Mouse (Mus musculus) liver, embryonic 12.5 days (tissue): ENCODE data around the gene Sh3rf1. TPM values are rescaled to one million over a fixed set of nuclear protein-coding genes. Genes with fewer than 3 reads are reported as not detected.

Source experiments
- ATAC-seq: fragments of 200-750 bp; cut with Nextera tagmentation; 2 replicates; pipeline ENCODE4 v1.8.0; 2017; ENCODE audit warnings: moderate number of reproducible peaks, mild to moderate bottlenecking, moderate library complexity
- H3K27ac ChIP-seq: fragments of 300-500 bp; sonication (generic); 2 replicates; pipeline ENCODE4 v1.5.1; 2016; ENCODE audit warnings: mild to moderate bottlenecking
- H3K27me3 ChIP-seq: fragments of 300-500 bp; sonication (generic); replicated peaks from 2 replicates; pipeline ENCODE4 v1.6.1; 2016; ENCODE audit warnings: mild to moderate bottlenecking, moderate library complexity
- H3K36me3 ChIP-seq: fragments of 300-500 bp; sonication (generic); 2 replicates; pipeline ENCODE4 v1.6.1; 2016; ENCODE audit warnings: mild to moderate bottlenecking, moderate library complexity
- H3K4me1 ChIP-seq: fragments of 300-500 bp; sonication (generic); 2 replicates; pipeline ENCODE4 v1.6.1; 2016
- H3K4me2 ChIP-seq: fragments of 300-500 bp; sonication (generic); 2 replicates; pipeline ENCODE4 v1.6.1; 2016; ENCODE audit warnings: mild to moderate bottlenecking, moderate library complexity
- H3K4me3 ChIP-seq: fragments of 300-500 bp; sonication (generic); 2 replicates; pipeline ENCODE4 v1.5.1; 2016; ENCODE audit warnings: mild to moderate bottlenecking, moderate library complexity
- H3K9ac ChIP-seq: fragments of 300-500 bp; sonication (generic); 2 replicates; pipeline ENCODE4 v1.6.1; 2016; ENCODE audit warnings: mild to moderate bottlenecking, moderate library complexity
- H3K9me3 ChIP-seq: fragments of 300-500 bp; sonication (generic); replicated peaks from 2 replicates; pipeline ENCODE4 v1.6.1; 2016; ENCODE audit warnings: mild to moderate bottlenecking, moderate library complexity
- WGBS: fragments of 180-500 bp; shearing (Covaris S2); methylation state at CpG from one replicate; pipeline ENCODE4 v1.1.7; 2016; ENCODE audit not compliant: insufficient replicate concordance; 5-methylcytosine and 5-hydroxymethylcytosine counted together
- polyA plus RNA-seq: library from polyadenylated mRNA; unstranded; fragments of >200 nt; fragmentation: Nextera tagmentation; extraction: Ambion mirVana; gene quantifications from 2 replicates; pipeline ENCODE4 v1.2.1, GENCODE M21; 2016

The Sh3rf1 gene
- polyA plus RNA-seq, 1 experiment from 2014 or later = 2.8 TPM

GRCm38 (mm10) chr8:61302029-61302368, 78.3 kb downstream of the Sh3rf1 start:
- H3K27me3 ChIP-seq = no peaks in the 10 kb centered on the region
- no peak overlapping the region for H3K4me3 ChIP-seq
- no peak overlapping the region for H3K27ac ChIP-seq
- H3K9ac ChIP-seq = no peak overlapping the region
- 69% methylated on average over 5 of the region's 5 CpGs for WGBS
- 0 out of 2 replicates have a peak, but pooled peaks cover 6% of the 10 kb centered on the region for H3K4me1 ChIP-seq
- no peaks in the 10 kb centered on the region for H3K9me3 ChIP-seq
- H3K4me2 ChIP-seq = no peak overlapping the region
- H3K36me3 ChIP-seq = no peaks in the 10 kb centered on the region
- ATAC-seq = no peak

GRCm38 (mm10) chr8:61305451-61306070, 81.9 kb downstream of the Sh3rf1 start:
- Histone ChIP-seq H3K9me3 (no peaks in the 10 kb centered on the region), H3K4me1 (0 out of 2 replicates have a peak, but pooled peaks cover 10% of the 10 kb centered on the region), H3K27me3 (no peaks in the 10 kb centered on the region), H3K9ac (no peak overlapping the region), H3K36me3 (no peaks in the 10 kb centered on the region), H3K4me2 (no peak overlapping the region), H3K4me3 (no peak overlapping the region), H3K27ac (no peak overlapping the region)
- no peak for ATAC-seq
- WGBS = 58% methylated on average over 7 of the region's 7 CpGs

- ATAC-seq = no peak
- Histone ChIP-seq H3K27me3 (no peaks in the 10 kb centered on the region), H3K9ac (no peak overlapping the region), H3K36me3 (no peaks in the 10 kb centered on the region), H3K4me1 (0 out of 2 replicates have a peak, but pooled peaks cover 10% of the 10 kb centered on the region), H3K4me3 (no peak overlapping the region), H3K27ac (no peak overlapping the region), H3K4me2 (no peak overlapping the region), H3K9me3 (no peaks in the 10 kb centered on the region)
- WGBS = 64% methylated on average over 4 of the region's 4 CpGs
Measured at GRCm38 (mm10) chr8:61306501-61307112, 82.9 kb downstream of the Sh3rf1 start.

GRCm38 (mm10) chr8:61308896-61309295, 85.2 kb downstream of the Sh3rf1 start:
- Histone ChIP-seq H3K27ac (no peak overlapping the region), H3K4me2 (no peak overlapping the region), H3K9me3 (no peaks in the 10 kb centered on the region), H3K4me3 (no peak overlapping the region), H3K36me3 (no peaks in the 10 kb centered on the region), H3K27me3 (no peaks in the 10 kb centered on the region), H3K9ac (no peak overlapping the region), H3K4me1 (0 out of 2 replicates have a peak, but pooled peaks cover 10% of the 10 kb centered on the region)
- ATAC-seq = no peak

- ATAC-seq = no peak
- Histone ChIP-seq H3K36me3 (no peaks in the 10 kb centered on the region), H3K9ac (no peak overlapping the region), H3K4me3 (no peak overlapping the region), H3K9me3 (no peaks in the 10 kb centered on the region), H3K27ac (no peak overlapping the region), H3K4me2 (no peak overlapping the region), H3K27me3 (no peaks in the 10 kb centered on the region), H3K4me1 (0 out of 2 replicates have a peak, but pooled peaks cover 10% of the 10 kb centered on the region)
- 75% methylated on average over 20 of the region's 20 CpGs for WGBS
Measured at GRCm38 (mm10) chr8:61309530-61310402, 86.1 kb downstream of the Sh3rf1 start.

GRCm38 (mm10) chr8:61310403-61310871, 86.8 kb downstream of the Sh3rf1 start:
- no peaks in the 10 kb centered on the region for H3K36me3 ChIP-seq
- no peaks in the 10 kb centered on the region for H3K27me3 ChIP-seq
- H3K4me2 ChIP-seq = no peak overlapping the region
- no peak overlapping the region for H3K27ac ChIP-seq
- H3K4me1 ChIP-seq = 0 out of 2 replicates have a peak, but pooled peaks cover 9% of the 10 kb centered on the region
- no peaks in the 10 kb centered on the region for H3K9me3 ChIP-seq
- H3K9ac ChIP-seq = no peak overlapping the region
- WGBS = 76% methylated on average over 9 of the region's 9 CpGs
- ATAC-seq = no peak
- H3K4me3 ChIP-seq = no peak overlapping the region

GRCm38 (mm10) chr8:61313016-61313415, 89.3 kb downstream of the Sh3rf1 start:
- no peak overlapping the region for H3K9ac ChIP-seq
- no peak overlapping the region for H3K4me3 ChIP-seq
- WGBS = 75% methylated on average over 7 of the region's 7 CpGs
- no peak overlapping the region for H3K27ac ChIP-seq
- H3K9me3 ChIP-seq = 0 out of 2 replicates have a peak, but pooled peaks cover 3% of the 10 kb centered on the region
- no peaks in the 10 kb centered on the region for H3K36me3 ChIP-seq
- no peaks in the 10 kb centered on the region for H3K27me3 ChIP-seq
- 0 out of 2 replicates have a peak, but pooled peaks cover 4% of the 10 kb centered on the region for H3K4me1 ChIP-seq
- H3K4me2 ChIP-seq = no peak overlapping the region
- ATAC-seq = no peak

GRCm38 (mm10) chr8:61316012-61316767, 92.5 kb downstream of the Sh3rf1 start:
- Histone ChIP-seq H3K27ac (no peak overlapping the region), H3K4me2 (no peak overlapping the region), H3K9me3 (0 out of 2 replicates have a peak, but pooled peaks cover 3% of the 10 kb centered on the region), H3K4me1 (no peaks in the 10 kb centered on the region), H3K4me3 (no peak overlapping the region), H3K36me3 (no peaks in the 10 kb centered on the region), H3K9ac (no peak overlapping the region), H3K27me3 (no peaks in the 10 kb centered on the region)
- WGBS = 54% methylated on average over 10 of the region's 10 CpGs
- ATAC-seq = no peak

- Histone ChIP-seq H3K36me3 (no peaks in the 10 kb centered on the region), H3K9me3 (0 out of 2 replicates have a peak, but pooled peaks cover 3% of the 10 kb centered on the region), H3K4me2 (no peak overlapping the region), H3K9ac (no peak overlapping the region), H3K4me3 (no peak overlapping the region), H3K27me3 (no peaks in the 10 kb centered on the region), H3K4me1 (no peaks in the 10 kb centered on the region), H3K27ac (no peak overlapping the region)
- ATAC-seq = no peak
- WGBS = 74% methylated on average over 10 of the region's 10 CpGs
Measured at GRCm38 (mm10) chr8:61316813-61317534, 93.3 kb downstream of the Sh3rf1 start.

- Histone ChIP-seq H3K27me3 (no peaks in the 10 kb centered on the region), H3K4me1 (no peaks in the 10 kb centered on the region), H3K9ac (no peak overlapping the region), H3K27ac (no peak overlapping the region), H3K4me3 (no peak overlapping the region), H3K36me3 (no peaks in the 10 kb centered on the region), H3K9me3 (0 out of 2 replicates have a peak, but pooled peaks cover 3% of the 10 kb centered on the region), H3K4me2 (no peak overlapping the region)
- WGBS = 85% methylated on average over 6 of the region's 6 CpGs
- no peak for ATAC-seq
Measured at GRCm38 (mm10) chr8:61317535-61318136, 94.0 kb downstream of the Sh3rf1 start.

GRCm38 (mm10) chr8:61321216-61321615, 97.5 kb downstream of the Sh3rf1 start:
- Histone ChIP-seq H3K27me3 (no peaks in the 10 kb centered on the region), H3K9ac (no peak overlapping the region), H3K36me3 (no peaks in the 10 kb centered on the region), H3K9me3 (0 out of 2 replicates have a peak, but pooled peaks cover 3% of the 10 kb centered on the region), H3K4me2 (no peak overlapping the region), H3K4me3 (no peak overlapping the region), H3K4me1 (no peaks in the 10 kb centered on the region), H3K27ac (no peak overlapping the region)
- no peak for ATAC-seq
- WGBS = 61% methylated on average over 3 of the region's 3 CpGs
